In genomic region chr16:86318898-86319297, GRCm38 (mm10) we compare ENCODE assay signal across 24 mouse cellular contexts.
A peak's percentile ranks its signal among the peaks of the same experiment; 100 is the strongest.
DNase-seq lines count a peak whose midpoint lies in the region; ATAC-seq and TF ChIP-seq lines count a peak whose summit lies in the region.
"Had no signal": no experiment of that assay in that cellular context is flagged by ENCODE, and none has a peak within 500 bp of the region (broad histone marks: within the 10 kb centered on the region; RNA-seq: fewer than 3 reads in every experiment).

No protein-coding gene starts in this region.

- H3K27me3 ChIP-seq in lung, embryonic 14.5 days (ENCODE audit: insufficient read depth, low read length), result no peaks in the 10 kb centered on the region
- no peaks in the 10 kb centered on the region for H3K27me3 ChIP-seq in intestine, postnatal 0 days (replicated peaks; ENCODE audit: control insufficient read depth, insufficient read depth, low read length)
- H3K27me3 ChIP-seq: embryonic facial prominence, embryonic 13.5 days; forebrain, embryonic 12.5 days; forebrain, embryonic 15.5 days; hindbrain, embryonic 12.5 days had no signal

- no peak for TF ChIP-seq CTCF in lung, embryonic 14.5 days (IDR thresholded peaks at IDR 0.05; ENCODE audit: low read depth)
- TF ChIP-seq CTCF in intestine, postnatal 0 days (IDR thresholded peaks at IDR 0.05; ENCODE audit: low read depth), result no peak

- H3K27ac ChIP-seq in lung, embryonic 14.5 days (ENCODE audit: low read depth), result no peak overlapping the region
- no peak overlapping the region for H3K27ac ChIP-seq in intestine, postnatal 0 days (ENCODE audit: low read depth, low read length)
- H3K27ac ChIP-seq: embryonic facial prominence, embryonic 10.5 days; embryonic facial prominence, embryonic 13.5 days; forebrain, embryonic 12.5 days; forebrain, embryonic 15.5 days; gastrocnemius, adult 2 months; hindbrain, embryonic 12.5 days had no signal

- H3K36me3 ChIP-seq in lung, embryonic 14.5 days (ENCODE audit: insufficient read depth), result no peaks in the 10 kb centered on the region
- H3K36me3 ChIP-seq in intestine, postnatal 0 days (ENCODE audit: control insufficient read depth, insufficient read depth), result no peaks in the 10 kb centered on the region
- H3K36me3 ChIP-seq: embryonic facial prominence, embryonic 10.5 days; embryonic facial prominence, embryonic 13.5 days; forebrain, embryonic 12.5 days; forebrain, embryonic 15.5 days; hindbrain, embryonic 12.5 days had no signal

- H3K4me3 ChIP-seq in lung, embryonic 14.5 days (ENCODE audit: low read depth, low read length), result no peak overlapping the region
- no peak overlapping the region for H3K4me3 ChIP-seq in intestine, postnatal 0 days (ENCODE audit: low read depth, low read length)
- H3K4me3 ChIP-seq: embryonic facial prominence, embryonic 10.5 days; embryonic facial prominence, embryonic 13.5 days; erythroblast, embryonic 14.5 days; forebrain, embryonic 12.5 days; forebrain, embryonic 15.5 days; gastrocnemius, adult 2 months; hindbrain, embryonic 12.5 days had no signal

- peak; percentile 5 for DNase-seq in embryo, embryonic 11 days
- no peak for DNase-seq in embryo, embryonic 9.5 days (ENCODE audit: extremely low spot score)
- peak; percentile 12 for DNase-seq in lung, embryonic 14.5 days
- DNase-seq in lung, postnatal 36 days, result no peak
- no peak for DNase-seq in adrenal gland, postnatal 10 days
- DNase-seq: adrenal gland, adult 8-10 months; adrenal gland, postnatal 36 days; cerebellum, adult 18-20 months; cerebellum, adult 9-10 months; cerebellum, postnatal 14 days; gastrocnemius, adult 2 months; gastrocnemius, postnatal 14 days; heart, adult 11 months had no signal

- H3K4me1 ChIP-seq in lung, embryonic 14.5 days (ENCODE audit: insufficient read depth), result no peaks in the 10 kb centered on the region
- no peaks in the 10 kb centered on the region for H3K4me1 ChIP-seq in intestine, postnatal 0 days (replicated peaks; ENCODE audit: control insufficient read depth, insufficient read depth, low read length)
- H3K4me1 ChIP-seq: embryonic facial prominence, embryonic 10.5 days; embryonic facial prominence, embryonic 13.5 days; forebrain, embryonic 12.5 days; forebrain, embryonic 15.5 days; hindbrain, embryonic 12.5 days had no signal

- no peak overlapping the region for H3K9ac ChIP-seq in lung, embryonic 14.5 days
- H3K9ac ChIP-seq in intestine, postnatal 0 days (ENCODE audit: low read depth, low read length), result no peak overlapping the region
- H3K9ac ChIP-seq: embryonic facial prominence, embryonic 13.5 days; forebrain, embryonic 12.5 days; forebrain, embryonic 15.5 days; hindbrain, embryonic 12.5 days had no signal

- H3K9me3 ChIP-seq in lung, embryonic 14.5 days (ENCODE audit: low read depth, low read length), result no peaks in the 10 kb centered on the region
- no peaks in the 10 kb centered on the region for H3K9me3 ChIP-seq in intestine, postnatal 0 days (ENCODE audit: control insufficient read depth)
- H3K9me3 ChIP-seq: embryonic facial prominence, embryonic 10.5 days; embryonic facial prominence, embryonic 13.5 days; forebrain, embryonic 12.5 days; forebrain, embryonic 15.5 days; hindbrain, embryonic 12.5 days had no signal

- no peak overlapping the region for H3K4me2 ChIP-seq in lung, embryonic 14.5 days
- no peak overlapping the region for H3K4me2 ChIP-seq in intestine, postnatal 0 days (replicated peaks; ENCODE audit: low read depth)
- H3K4me2 ChIP-seq: embryonic facial prominence, embryonic 13.5 days; forebrain, embryonic 12.5 days; forebrain, embryonic 15.5 days; heart, embryonic 11.5 days; hindbrain, embryonic 12.5 days had no signal

- WGBS in lung, embryonic 14.5 days, result 57% methylated on average over 2 of the region's 2 CpGs
- 30% methylated on average over 2 of the region's 2 CpGs for WGBS in intestine, postnatal 0 days

- ATAC-seq in lung, embryonic 14.5 days (ENCODE audit: insufficient read depth), result no peak
- ATAC-seq in intestine, postnatal 0 days, result peak; percentile 45; the same call in 1 of the 2 replicates
- ATAC-seq in megakaryocyte-erythroid progenitor cell, adult 5-6 weeks (replicated peaks; ENCODE audit: low FRiP score, low TSS enrichment, poor library complexity, severe bottlenecking), result no peak
- ATAC-seq: activated CD4-positive, CD25-positive, alpha-beta regulatory T cell, adult 4 months; forebrain, embryonic 15.5 days; hindbrain, embryonic 16.5 days had no signal

Comparison
In these comparisons a context has a peak if more than half of its experiments do, and no peak if none do; other contexts are left out.
1. DNase-seq: peak in embryo, embryonic 11 days (single experiment) and lung, embryonic 14.5 days (single experiment); none in embryo, embryonic 9.5 days (single experiment), lung, postnatal 36 days (single experiment) and adrenal gland, postnatal 10 days (single experiment).